Mouse (Mus musculus) cerebellum, postnatal 14 days (tissue): ENCODE data around the gene Rxra.

ENCODE experiments used
- DNase-seq, 2 experiments: peaks; one replicate each; pipeline ENCODE4 v3.0.0; 2021; ENCODE audit warnings: mixed read lengths in 2 of 2

The Rxra gene

DNA sequence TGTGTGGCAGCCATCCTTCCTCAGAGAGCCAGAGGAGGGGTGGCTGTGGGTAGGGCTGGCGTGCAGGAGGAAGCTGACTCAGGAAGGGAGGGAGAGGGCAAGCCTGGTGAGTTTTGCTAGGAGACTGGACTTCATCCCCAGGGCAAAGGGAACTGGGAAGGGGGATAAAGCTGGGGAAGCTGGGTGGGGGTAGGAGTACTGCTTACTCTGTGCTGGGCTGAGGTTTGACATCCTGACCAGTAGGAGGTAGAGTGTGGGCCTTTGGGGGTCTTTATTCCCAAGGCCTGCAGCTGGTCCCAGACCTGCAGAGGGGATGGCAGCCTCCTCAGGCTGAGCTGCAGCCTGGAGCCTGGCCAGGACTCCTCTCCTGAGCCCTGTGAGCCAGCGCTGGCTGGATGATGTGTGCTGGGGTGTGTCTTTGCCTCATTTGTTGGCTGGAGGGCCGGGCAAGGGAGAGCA lies 4.6 kb upstream of the Rxra start:
- DNase-seq = peak in 1 of 2 experiments; percentile 41

DNA sequence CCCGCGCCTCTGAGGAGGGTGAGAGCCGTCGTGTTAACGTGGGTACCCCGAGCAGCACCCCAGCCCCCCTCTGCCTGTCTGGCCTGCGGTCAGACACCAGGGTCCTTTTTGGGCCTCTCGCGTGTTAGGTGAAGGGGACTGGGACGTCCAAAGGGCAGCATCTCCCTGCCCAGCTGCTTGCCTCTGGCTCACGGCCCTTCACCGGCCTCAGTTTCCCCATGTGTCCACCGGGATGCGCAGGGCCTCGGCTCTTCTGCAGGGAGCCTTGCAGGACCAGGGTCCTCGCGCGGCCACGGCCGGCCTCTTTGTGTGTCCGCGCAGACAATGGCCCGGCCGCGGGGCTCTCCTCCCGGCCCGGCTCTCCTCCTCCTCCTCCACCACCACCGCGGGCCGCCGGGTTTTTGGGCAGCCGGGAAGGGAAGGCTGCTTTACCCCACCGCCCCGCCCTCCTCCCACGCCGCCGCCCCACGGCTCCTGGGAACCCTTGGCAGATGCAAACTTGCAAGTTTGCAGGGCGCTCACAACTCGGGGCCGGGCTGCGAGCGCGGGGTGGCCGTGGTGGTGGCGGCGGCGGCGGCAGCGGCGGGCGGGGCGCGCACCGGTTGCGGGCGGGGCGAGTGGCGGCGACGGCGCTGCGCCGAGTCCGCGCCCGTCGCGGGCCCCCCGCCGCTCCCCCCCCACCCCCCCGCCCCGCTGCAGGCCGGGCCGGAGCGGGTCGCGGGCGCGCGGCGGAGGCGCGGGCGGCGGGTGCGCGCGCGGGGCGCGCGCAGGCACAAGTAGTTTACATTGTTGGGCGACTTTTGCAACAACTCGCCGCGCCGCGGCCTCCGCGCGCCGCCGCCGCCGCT lies 462 bp downstream of the Rxra start:
- DNase-seq = peak; percentile 58 to 61

DNA sequence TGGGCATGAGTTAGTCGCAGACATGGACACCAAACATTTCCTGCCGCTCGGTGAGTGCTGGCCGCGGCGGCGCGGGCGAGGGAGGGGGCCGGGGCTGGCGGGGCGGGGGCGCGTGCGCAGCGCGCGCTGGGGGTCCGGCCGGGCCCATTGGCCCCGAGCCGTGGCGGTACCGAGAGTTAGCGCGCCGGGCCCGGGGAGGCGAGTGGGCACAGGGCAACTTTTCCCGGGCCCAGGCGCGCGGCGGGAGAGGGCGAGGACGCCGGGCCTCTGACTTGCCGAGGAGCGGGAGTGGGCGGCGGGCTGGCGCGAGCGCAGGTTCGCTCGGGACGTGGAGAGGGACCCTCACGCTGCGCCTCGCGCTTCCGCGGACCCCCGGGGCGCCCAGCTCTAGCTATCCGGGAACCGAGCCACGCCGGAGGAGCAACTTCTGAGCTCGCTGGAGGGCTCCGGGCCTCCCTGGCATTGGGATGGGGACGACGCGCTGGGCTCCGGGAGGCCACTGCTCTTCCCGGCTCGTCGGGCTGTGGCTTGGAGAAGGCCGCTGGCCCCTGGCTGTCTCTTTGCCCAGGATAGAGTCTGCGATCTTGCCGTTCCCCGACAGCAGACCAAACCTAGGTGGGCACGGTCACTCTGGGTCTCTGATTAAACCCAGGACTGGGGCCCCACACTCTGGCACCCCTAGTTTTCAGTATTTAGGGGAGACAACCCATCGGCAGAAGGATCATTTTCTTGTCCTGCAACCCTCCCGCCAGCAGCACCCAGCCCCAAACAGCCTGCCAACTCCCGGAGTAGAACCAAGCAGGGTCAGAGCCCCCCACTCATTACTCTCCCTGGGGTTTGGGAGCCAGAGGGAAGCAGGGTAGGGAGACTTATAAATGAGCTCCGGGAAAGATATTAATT lies 1.4 kb downstream of the Rxra start:
- peak; percentile 49 to 58 for DNase-seq

GRCm38 (mm10) chr2:27678331-27678730 lies 2.1 kb downstream of the Rxra start:
- DNase-seq = no peak

GRCm38 (mm10) chr2:27678836-27679480 lies 2.7 kb downstream of the Rxra start:
- DNase-seq = no peak

- DNase-seq = no peak
Observed at GRCm38 (mm10) chr2:27679621-27680025, 3.4 kb downstream of the Rxra start.

DNA sequence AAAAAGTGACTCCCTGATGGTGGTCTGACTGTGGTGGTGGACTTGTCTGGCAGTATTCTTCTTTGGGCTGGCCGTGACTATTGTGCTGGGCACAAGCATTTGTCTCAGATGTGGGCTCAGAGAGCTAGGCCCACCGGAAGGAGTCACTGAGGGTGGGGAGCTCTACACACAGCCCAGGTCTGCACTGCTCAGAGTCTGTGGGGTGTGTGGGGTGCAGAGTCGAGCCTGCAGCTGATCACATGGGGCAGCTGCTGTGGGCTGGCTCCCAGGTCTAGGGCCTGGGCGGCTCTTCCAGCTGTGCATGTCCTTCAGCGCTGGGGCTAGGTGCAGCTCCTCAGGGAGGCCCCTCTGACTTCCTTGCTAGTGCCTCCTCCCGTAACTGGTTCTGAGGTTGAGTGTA lies 3.8 kb downstream of the Rxra start:
- DNase-seq = no peak

- no peak for DNase-seq
Observed at GRCm38 (mm10) chr2:27680595-27680994, 4.4 kb downstream of the Rxra start.

- DNase-seq = no peak
Observed at GRCm38 (mm10) chr2:27681426-27681825, 5.2 kb downstream of the Rxra start.

- no peak for DNase-seq
Observed at GRCm38 (mm10) chr2:27682096-27682495, 5.9 kb downstream of the Rxra start.

GRCm38 (mm10) chr2:27684017-27684657 lies 7.9 kb downstream of the Rxra start:
- no peak for DNase-seq

DNA sequence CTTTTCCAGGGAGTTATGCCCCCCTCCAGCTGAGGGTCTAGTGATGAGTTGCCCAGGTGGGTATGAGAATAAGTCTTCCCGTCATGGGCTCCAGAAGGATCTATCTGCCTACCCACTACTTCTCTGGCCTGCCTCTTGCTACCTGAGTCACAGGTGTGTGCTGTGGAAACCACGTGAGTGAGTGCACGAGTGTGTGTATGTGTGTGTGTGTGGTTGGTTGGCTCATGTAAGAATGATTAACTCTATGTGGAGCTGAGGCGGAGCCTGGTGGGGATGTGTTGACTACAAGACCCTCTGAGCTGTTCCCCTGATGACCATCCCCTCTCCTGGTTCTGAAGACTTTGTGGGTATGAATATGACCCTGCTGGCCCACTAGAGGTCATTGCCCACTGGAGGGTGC lies 9.7 kb downstream of the Rxra start:
- no peak for DNase-seq

DNA sequence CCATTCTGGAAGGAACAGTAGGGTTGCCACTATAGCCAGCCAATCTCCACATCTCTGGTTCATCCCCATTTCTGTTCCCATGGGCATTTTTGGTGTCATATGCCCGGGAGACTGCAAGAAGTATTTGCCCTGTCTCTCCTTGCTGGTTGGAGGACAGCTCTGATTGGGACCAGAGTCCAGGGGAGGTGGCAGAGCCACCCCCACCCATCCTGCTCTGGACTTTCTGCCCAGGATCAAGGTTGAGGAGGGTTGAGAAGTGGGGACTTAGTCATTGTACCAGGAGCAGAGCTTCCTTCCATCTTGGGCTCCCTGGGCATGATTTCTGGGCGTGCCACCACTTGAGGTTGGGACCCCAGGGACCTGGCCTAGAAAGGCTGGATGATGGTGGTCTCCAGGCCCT lies 10.1 kb downstream of the Rxra start:
- no peak for DNase-seq

DNA sequence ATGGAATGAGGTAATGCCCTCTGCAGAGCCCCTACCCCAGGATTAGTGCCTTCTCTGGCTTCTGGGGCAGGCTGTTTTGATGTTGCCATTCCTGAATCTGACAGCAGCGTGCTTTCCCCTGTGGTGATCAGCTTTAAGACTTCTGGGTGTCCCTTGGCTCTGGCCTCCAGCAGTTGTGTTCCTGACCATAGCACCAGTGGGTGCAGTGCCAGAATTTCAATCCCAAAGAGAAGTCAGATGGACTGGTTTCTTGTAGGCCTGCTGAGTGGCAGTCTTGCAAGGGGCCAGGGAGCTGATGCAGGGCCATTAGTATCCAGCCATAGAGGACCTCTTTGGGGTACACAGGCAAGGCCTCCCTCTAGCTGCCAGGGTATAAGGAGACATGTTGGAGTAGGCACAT lies 10.8 kb downstream of the Rxra start:
- DNase-seq = no peak

DNA sequence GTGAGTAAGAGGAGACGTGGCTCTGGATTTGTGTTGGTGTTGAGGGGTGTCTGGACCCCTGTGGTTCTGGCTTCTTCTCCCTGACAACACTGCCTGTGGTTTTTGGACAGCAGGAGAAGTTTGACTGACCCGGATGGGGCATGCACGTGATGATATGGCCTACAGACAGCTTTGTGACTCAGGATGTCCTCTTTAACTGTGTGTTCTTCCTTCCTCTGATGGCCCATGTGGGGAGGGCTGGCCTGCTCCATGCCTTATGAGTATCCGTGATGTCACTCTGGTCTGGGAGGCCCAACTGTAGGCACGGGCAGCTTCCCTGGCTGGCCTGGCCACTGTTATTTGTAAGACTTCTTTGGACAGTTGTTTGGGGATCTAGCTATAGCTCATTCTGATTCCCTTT lies 11.7 kb downstream of the Rxra start:
- DNase-seq = no peak

DNA sequence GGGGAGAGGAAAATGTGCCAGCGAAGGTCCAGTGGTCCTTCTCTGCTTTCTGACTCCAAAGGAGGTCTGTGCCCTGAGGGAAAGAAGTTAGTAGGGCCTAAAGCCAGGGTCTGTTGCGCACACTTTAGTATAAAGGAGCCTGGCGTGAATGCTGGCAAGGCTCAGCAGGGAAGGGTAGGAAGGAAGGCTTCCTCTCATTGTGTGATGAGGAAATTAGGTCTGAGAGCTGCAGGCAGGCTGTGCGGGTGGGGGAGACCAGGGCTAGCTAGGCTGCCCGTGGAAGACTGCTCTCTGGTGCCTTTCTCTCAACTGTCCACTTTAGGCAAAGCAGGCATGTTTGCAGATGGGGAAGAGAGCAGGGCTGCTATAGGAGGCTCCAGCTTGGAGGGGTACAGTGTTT lies 14.5 kb downstream of the Rxra start:
- DNase-seq = no peak

GRCm38 (mm10) chr2:27691139-27691720 lies 15.0 kb downstream of the Rxra start:
- no peak for DNase-seq

DNA sequence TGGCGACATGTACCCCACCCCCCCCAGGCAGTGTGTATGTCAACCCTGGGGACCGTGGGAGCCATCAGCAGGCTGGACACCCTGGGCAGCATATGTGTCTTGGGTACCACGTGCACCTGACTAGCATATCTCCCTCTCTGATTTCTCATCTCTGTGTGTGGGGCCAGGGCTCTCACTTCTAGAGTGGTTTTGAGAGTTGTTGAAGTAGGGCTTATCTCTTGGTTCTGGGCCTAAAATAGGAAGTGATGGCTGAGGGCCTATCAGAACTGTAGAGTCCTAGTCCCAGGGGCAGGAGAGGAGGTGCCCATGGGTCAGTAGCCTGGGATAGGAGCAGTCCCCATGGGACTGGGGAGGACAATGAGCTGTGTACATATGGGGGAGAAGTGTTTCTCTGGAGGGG lies 16.4 kb downstream of the Rxra start:
- DNase-seq = no peak

GRCm38 (mm10) chr2:27693684-27694083 lies 17.4 kb downstream of the Rxra start:
- DNase-seq = no peak

DNA sequence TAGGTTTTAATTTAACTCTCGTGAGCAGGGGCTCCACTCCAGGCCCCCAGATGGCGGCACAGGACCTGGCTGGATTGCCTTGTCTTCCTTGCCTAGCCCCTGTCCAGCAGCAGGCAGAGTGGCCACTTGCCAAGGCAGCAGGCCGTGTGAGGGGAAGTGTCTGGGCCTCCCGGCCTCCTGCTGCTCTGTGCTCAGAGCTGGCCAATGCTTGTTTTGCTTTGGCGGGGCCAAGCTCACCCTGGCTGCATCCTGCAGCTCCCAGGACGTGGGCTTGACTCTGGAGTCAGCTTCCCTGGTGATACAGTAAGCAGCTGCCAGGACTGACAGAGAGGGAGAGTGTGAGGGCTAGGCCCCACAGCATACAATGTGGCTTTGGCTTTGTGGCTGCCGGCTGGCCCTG lies 23.3 kb downstream of the Rxra start:
- DNase-seq = peak; percentile 90 to 92

- DNase-seq = no peak
Observed at GRCm38 (mm10) chr2:27702283-27702682, 26.0 kb downstream of the Rxra start.

DNA sequence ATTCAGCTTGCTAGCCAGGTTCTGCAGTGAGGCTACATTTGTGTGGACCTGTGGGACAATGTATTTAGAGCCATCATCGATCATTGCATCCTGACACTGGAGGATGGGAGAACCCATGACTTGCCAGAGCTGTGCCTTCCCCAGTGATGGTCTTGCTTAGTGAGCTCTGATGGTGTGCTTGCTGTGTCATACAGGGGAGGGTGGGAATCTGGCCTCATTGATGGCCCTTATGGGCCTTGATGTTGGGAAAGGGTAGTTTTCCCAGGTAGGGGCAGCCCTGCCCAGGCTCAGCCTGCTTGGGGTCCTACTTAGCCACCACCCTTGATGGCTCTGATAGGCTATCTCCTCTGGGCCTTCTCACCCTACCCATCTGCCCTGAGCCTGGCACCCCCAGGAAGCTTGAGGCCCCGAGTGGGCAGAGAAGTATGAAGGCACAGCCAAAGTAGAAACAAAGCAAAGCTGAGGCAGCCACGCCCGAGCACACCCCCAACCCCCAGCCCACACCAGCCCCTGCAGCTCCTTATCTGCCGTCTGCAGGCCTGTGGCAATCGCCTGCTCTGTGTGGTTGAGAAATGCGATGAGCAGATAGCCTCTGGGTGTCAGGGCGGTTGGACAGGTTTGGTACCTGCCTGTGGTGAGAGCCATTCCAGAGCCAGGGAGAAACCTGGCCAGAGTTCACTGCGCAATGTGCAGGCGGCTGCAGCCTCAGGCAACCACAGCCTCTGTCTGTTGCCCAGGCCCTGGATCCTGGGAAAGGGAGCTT lies 26.8 kb downstream of the Rxra start:
- no peak for DNase-seq
